ENCODE assay signal across 8 mouse cellular contexts in genomic region chr10:89686139-89686808, GRCm38 (mm10). TPM values are rescaled to one million over a fixed set of nuclear protein-coding genes. Genes with fewer than 3 reads are reported as not detected.
DNase-seq lines count a peak whose midpoint lies in the region; ATAC-seq lines count a peak whose summit lies in the region.

Gene Scyl2 (minus strand): TSS chr10:89686285.

- no peaks in the 10 kb centered on the region for H3K9me3 ChIP-seq in hindbrain, embryonic 12.5 days (replicated peaks)

- ATAC-seq in hindbrain, embryonic 12.5 days (ENCODE audit: low FRiP score) = peak; percentile 99

- peak within 1 kb of the TSS; percentile 77 for H3K4me2 ChIP-seq in hindbrain, embryonic 12.5 days (replicated peaks)

- peak; percentile 94 for DNase-seq in Muller cell, postnatal 12 days (ENCODE audit: inconsistent ontology term)
- DNase-seq in cerebellum, adult 9-11 months = peak; percentile 96
- peak; percentile 89 to 93 for DNase-seq in frontal cortex, postnatal 10 days (ENCODE audit: low spot score in 2 of 2)
- DNase-seq in layer of hippocampus, postnatal 14 days (ENCODE audit: low spot score in 2 of 2) = peak; percentile 90 to 94
- DNase-seq in lung, postnatal 14 days = peak; percentile 96
- peak; percentile 90 for DNase-seq in retina, adult 2 months (ENCODE audit: low read depth, low spot score)
- peak; percentile 96 for DNase-seq in thymus, postnatal 36 days

- peak within 1 kb of the TSS; percentile 75; the same call in 1 of the 2 replicates for H3K27ac ChIP-seq in hindbrain, embryonic 12.5 days

- H3K36me3 ChIP-seq in hindbrain, embryonic 12.5 days = no peaks in the 10 kb centered on the region

- H3K4me1 ChIP-seq in hindbrain, embryonic 12.5 days = peaks cover 18% of the 10 kb centered on the region

- peaks cover 2% of the 10 kb centered on the region; the same call in 1 of the 2 replicates for H3K27me3 ChIP-seq in hindbrain, embryonic 12.5 days

- peak within 1 kb of the TSS; percentile 99 for H3K4me3 ChIP-seq in hindbrain, embryonic 12.5 days

- H3K9ac ChIP-seq in hindbrain, embryonic 12.5 days = peak within 1 kb of the TSS; percentile 98

- 7% methylated on average over 25 of the region's 31 CpGs for whole genome bisulfite sequencing in hindbrain, embryonic 12.5 days

RNA-seq across cellular contexts. Expression of gene Scyl2, which starts in this region (rescaled TPM):
- 11.8 and 15.7 TPM in 2 replicates for polyA plus RNA-seq in hindbrain, embryonic 12.5 days (2016; fragmentation: Nextera tagmentation; extraction: Ambion mirVana)
- 10 to 100 TPM; 26.0 to 29.2 TPM for total RNA-seq in layer of hippocampus, postnatal 14 days (2021)

Comparison
In these comparisons a context has a peak if more than half of its experiments do, and no peak if none do; other contexts are left out.
1. Peak in every context shown above with its lines: DNase-seq, ATAC-seq, H3K4me3 ChIP-seq and H3K27ac ChIP-seq.